Mouse (Mus musculus) forebrain, embryonic 16.5 days (tissue): ENCODE measurements around the gene Nlrx1. TPM values are rescaled to one million over a fixed set of nuclear protein-coding genes. Genes with fewer than 3 reads are reported as not detected.

ENCODE experiments used
- ATAC-seq: fragments of 200-750 bp; cut with Nextera tagmentation; 2 replicates; pipeline ENCODE4 v1.8.0; 2017; ENCODE audit warnings: mild to moderate bottlenecking, moderate library complexity
- H3K27ac ChIP-seq: fragments of 300-500 bp; sonication (generic); 2 replicates; pipeline ENCODE4 v1.5.1; 2014; ENCODE audit warnings: low read length, control low read depth
- H3K27me3 ChIP-seq: fragments of 300-500 bp; sonication (generic); replicated peaks from 2 replicates; pipeline ENCODE4 v1.6.1; 2014; ENCODE audit warnings: low read length; ENCODE audit not compliant: control insufficient read depth, insufficient read depth
- H3K36me3 ChIP-seq: fragments of 300-500 bp; sonication (generic); 2 replicates; pipeline ENCODE4 v1.6.1; 2014; ENCODE audit not compliant: control insufficient read depth, insufficient read depth
- H3K4me1 ChIP-seq: fragments of 300-500 bp; sonication (generic); replicated peaks from 2 replicates; pipeline ENCODE4 v1.6.1; 2014; ENCODE audit warnings: low read length; ENCODE audit not compliant: control insufficient read depth, insufficient read depth
- H3K4me2 ChIP-seq: fragments of 300-500 bp; sonication (generic); 2 replicates; pipeline ENCODE4 v1.6.1; 2014; ENCODE audit warnings: mild to moderate bottlenecking, low read length, control low read depth
- H3K4me3 ChIP-seq: fragments of 300-500 bp; sonication (generic); replicated peaks from 2 replicates; pipeline ENCODE4 v1.5.1; 2014; ENCODE audit warnings: mild to moderate bottlenecking, low read length, control low read depth
- H3K9ac ChIP-seq: fragments of 300-500 bp; sonication (generic); replicated peaks from 2 replicates; pipeline ENCODE4 v1.6.1; 2014; ENCODE audit warnings: low read depth, low read length, control low read depth
- H3K9me3 ChIP-seq: fragments of 300-500 bp; sonication (generic); 2 replicates; pipeline ENCODE4 v1.6.1; 2016; ENCODE audit warnings: low read length; ENCODE audit not compliant: control insufficient read depth
- WGBS: fragments of 180-500 bp; shearing (Covaris S2); extraction: QIAGEN DNeasy Blood & Tissue Kit; methylation state at CpG from one replicate; pipeline ENCODE4 v1.1.7; 2014; 5-methylcytosine and 5-hydroxymethylcytosine counted together
- polyA plus RNA-seq: library from polyadenylated mRNA; unstranded; fragments of >200 nt; fragmentation: Nextera tagmentation; extraction: Ambion mirVana; gene quantifications from 2 replicates; pipeline ENCODE4 v1.2.1, GENCODE M21; 2015

The Nlrx1 gene
- polyA plus RNA-seq, 1 experiment from 2014 or later = 5.2 TPM

GRCm38 (mm10) chr9:44233021-44233801 lies 35.2 kb downstream of the Nlrx1 start:
- H3K4me2 ChIP-seq = peak overlapping the region; percentile 88
- H3K27me3 ChIP-seq = no peaks in the 10 kb centered on the region
- H3K4me1 ChIP-seq = peaks cover 27% of the 10 kb centered on the region
- no peaks in the 10 kb centered on the region for H3K9me3 ChIP-seq
- peak; percentile 74 for ATAC-seq
- WGBS = under 1% methylated on average over 40 of the region's 40 CpGs
- peak overlapping the region; percentile 61 for H3K4me3 ChIP-seq
- H3K36me3 ChIP-seq = no peaks in the 10 kb centered on the region
- peak overlapping the region; percentile 95 for H3K27ac ChIP-seq
- H3K9ac ChIP-seq = peak overlapping the region; percentile 78

DNA sequence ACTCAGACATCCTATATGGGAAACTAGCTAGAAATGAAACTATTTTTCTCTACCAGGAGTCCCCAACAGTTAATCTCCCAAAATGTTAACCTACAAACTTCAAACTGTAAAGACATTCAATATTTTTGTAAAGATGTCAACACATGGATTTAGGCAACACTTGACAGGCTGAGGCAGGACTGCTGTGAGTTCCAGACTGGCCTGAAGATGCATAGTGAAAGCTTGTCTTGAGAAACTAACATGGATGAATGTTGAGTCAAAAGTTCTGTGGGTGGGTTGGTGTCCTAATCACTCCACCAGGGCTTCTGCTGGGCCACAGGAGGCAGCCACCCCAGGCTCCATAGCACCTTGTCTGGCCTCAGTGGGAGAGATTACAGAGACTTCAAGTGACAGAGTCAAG lies 36.8 kb downstream of the Nlrx1 start:
- Histone ChIP-seq H3K4me2 (peak overlapping the region; percentile 88), H3K27me3 (no peaks in the 10 kb centered on the region), H3K27ac (no peak overlapping the region), H3K9me3 (no peaks in the 10 kb centered on the region), H3K9ac (no peak overlapping the region), H3K4me1 (peaks cover 27% of the 10 kb centered on the region), H3K4me3 (no peak overlapping the region), H3K36me3 (no peaks in the 10 kb centered on the region)
- no peak for ATAC-seq

GRCm38 (mm10) chr9:44225993-44226392 lies 42.4 kb downstream of the Nlrx1 start:
- peaks cover 3% of the 10 kb centered on the region for H3K4me1 ChIP-seq
- H3K9me3 ChIP-seq = no peaks in the 10 kb centered on the region
- no peak overlapping the region for H3K27ac ChIP-seq
- no peak overlapping the region for H3K4me3 ChIP-seq
- H3K27me3 ChIP-seq = no peaks in the 10 kb centered on the region
- H3K36me3 ChIP-seq = no peaks in the 10 kb centered on the region
- WGBS = 48% methylated on average over 6 of the region's 6 CpGs
- no peak overlapping the region for H3K4me2 ChIP-seq
- no peak for ATAC-seq
- H3K9ac ChIP-seq = no peak overlapping the region

DNA sequence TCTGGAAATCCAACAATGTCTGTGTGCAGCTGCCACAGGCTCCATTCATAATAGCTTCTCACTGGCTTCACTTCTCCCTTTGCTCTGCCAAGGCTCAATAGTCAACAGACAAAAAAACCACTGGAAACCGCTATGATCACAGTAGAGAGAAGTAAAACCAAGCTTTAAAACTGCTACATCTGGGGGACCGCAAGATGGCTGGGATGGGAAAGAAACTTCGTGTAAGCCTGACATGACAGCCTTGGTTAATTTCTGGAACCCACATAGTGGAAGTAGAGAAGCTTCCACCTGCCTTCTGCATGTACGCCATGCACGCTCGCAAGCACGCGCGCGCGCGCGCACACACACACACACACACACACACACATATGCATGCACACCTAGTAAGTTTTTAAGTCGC lies 54.9 kb downstream of the Nlrx1 start:
- H3K9me3 ChIP-seq = peaks cover 2% of the 10 kb centered on the region; the same call in 1 of the 2 replicates

GRCm38 (mm10) chr9:44212406-44212805 lies 56.0 kb downstream of the Nlrx1 start:
- Histone ChIP-seq H3K9me3 (peaks cover 2% of the 10 kb centered on the region; the same call in 1 of the 2 replicates), H3K27me3 (no peaks in the 10 kb centered on the region), H3K4me2 (no peak overlapping the region), H3K9ac (no peak overlapping the region), H3K36me3 (no peaks in the 10 kb centered on the region), H3K27ac (no peak overlapping the region), H3K4me1 (no peaks in the 10 kb centered on the region), H3K4me3 (no peak overlapping the region)
- ATAC-seq = no peak
- WGBS = 92% methylated on average over 4 of the region's 4 CpGs

More for the DNA sequence above, 54.9 kb downstream of the Nlrx1 start:
- Histone ChIP-seq H3K4me1 (no peaks in the 10 kb centered on the region), H3K27ac (no peak overlapping the region), H3K9ac (no peak overlapping the region), H3K36me3 (no peaks in the 10 kb centered on the region), H3K4me2 (no peak overlapping the region), H3K27me3 (no peaks in the 10 kb centered on the region), H3K4me3 (no peak overlapping the region)
- WGBS = 92% methylated on average over 14 of the region's 14 CpGs
- ATAC-seq = no peak

GRCm38 (mm10) chr9:44209416-44209815 lies 59.0 kb downstream of the Nlrx1 start:
- H3K9ac ChIP-seq = no peak overlapping the region
- H3K4me1 ChIP-seq = no peaks in the 10 kb centered on the region
- H3K9me3 ChIP-seq = peaks cover 2% of the 10 kb centered on the region; the same call in 1 of the 2 replicates
- no peak overlapping the region for H3K27ac ChIP-seq
- no peak overlapping the region for H3K4me2 ChIP-seq
- ATAC-seq = no peak
- 98% methylated on average over 4 of the region's 4 CpGs for WGBS
- H3K36me3 ChIP-seq = no peaks in the 10 kb centered on the region
- no peaks in the 10 kb centered on the region for H3K27me3 ChIP-seq
- no peak overlapping the region for H3K4me3 ChIP-seq

GRCm38 (mm10) chr9:44207840-44208239 lies 60.6 kb downstream of the Nlrx1 start:
- Histone ChIP-seq H3K27ac (no peak overlapping the region), H3K27me3 (no peaks in the 10 kb centered on the region), H3K4me3 (no peak overlapping the region), H3K4me2 (no peak overlapping the region), H3K9me3 (peaks cover 2% of the 10 kb centered on the region; the same call in 1 of the 2 replicates), H3K36me3 (no peaks in the 10 kb centered on the region), H3K4me1 (no peaks in the 10 kb centered on the region), H3K9ac (no peak overlapping the region)
- WGBS = 97% methylated on average over 2 of the region's 2 CpGs
- no peak for ATAC-seq

Other genes starting within 250 kb of the Nlrx1 start
- 4.7 and 5.4 TPM in 2 replicates for gene Thy1, start 225.2 kb downstream of the Nlrx1 start, polyA plus RNA-seq
- gene Usp2, start 201.6 kb downstream of the Nlrx1 start, polyA plus RNA-seq = 13.6 and 13.7 TPM in 2 replicates
- gene Mfrp, start 166.9 kb downstream of the Nlrx1 start, polyA plus RNA-seq = 0.12 TPM in 1 of 2 replicates, not detected in the other
- gene C1qtnf5, start 161.4 kb downstream of the Nlrx1 start, polyA plus RNA-seq = 2.3 and 2.7 TPM in 2 replicates
- 0.15 and 0.16 TPM in 2 replicates for gene Gm49380, start 155.1 kb downstream of the Nlrx1 start, polyA plus RNA-seq
- gene Rnf26, start 155.1 kb downstream of the Nlrx1 start, polyA plus RNA-seq = 33.4 and 43.2 TPM in 2 replicates
- gene Mcam, start 134.1 kb downstream of the Nlrx1 start, polyA plus RNA-seq = 12.9 and 15.0 TPM in 2 replicates
- gene Cbl, start 34.5 kb downstream of the Nlrx1 start, polyA plus RNA-seq = 26.3 and 27.1 TPM in 2 replicates
- gene Ccdc153, start 27.9 kb downstream of the Nlrx1 start, polyA plus RNA-seq = 0.48 TPM in 1 of 2 replicates, not detected in the other
- 0.53 and 0.73 TPM in 2 replicates for gene Pdzd3, start 17.1 kb downstream of the Nlrx1 start, polyA plus RNA-seq
- 16.9 and 21.8 TPM in 2 replicates for gene Abcg4, start 20.0 kb upstream of the Nlrx1 start, polyA plus RNA-seq
- 34.1 and 35.6 TPM in 2 replicates for gene Hinfp, start 37.1 kb upstream of the Nlrx1 start, polyA plus RNA-seq
- gene C2cd2l, start 51.7 kb upstream of the Nlrx1 start, polyA plus RNA-seq = 29.0 and 31.4 TPM in 2 replicates
- gene Dpagt1, start 57.4 kb upstream of the Nlrx1 start, polyA plus RNA-seq = 35.2 and 35.7 TPM in 2 replicates
- gene H2afx, start 66.1 kb upstream of the Nlrx1 start, polyA plus RNA-seq = 182 and 199 TPM in 2 replicates
- 64.3 and 64.7 TPM in 2 replicates for gene Hmbs, start 75.6 kb upstream of the Nlrx1 start, polyA plus RNA-seq
- gene Vps11, start 93.1 kb upstream of the Nlrx1 start, polyA plus RNA-seq = 46.5 and 47.0 TPM in 2 replicates
- 26.3 and 27.2 TPM in 2 replicates for gene Hyou1, start 110.9 kb upstream of the Nlrx1 start, polyA plus RNA-seq
- gene Slc37a4, start 128.3 kb upstream of the Nlrx1 start, polyA plus RNA-seq = 38.4 and 41.6 TPM in 2 replicates
- 901 and 949 TPM in 2 replicates for gene Rps25, start 138.5 kb upstream of the Nlrx1 start, polyA plus RNA-seq
- 322 and 334 TPM in 2 replicates for gene Trappc4, start 139.0 kb upstream of the Nlrx1 start, polyA plus RNA-seq
- gene Ccdc84, start 150.0 kb upstream of the Nlrx1 start, polyA plus RNA-seq = 36.8 and 41.1 TPM in 2 replicates
- not detected in 2 replicates for gene Foxr1, start 172.5 kb upstream of the Nlrx1 start, polyA plus RNA-seq
- gene Upk2, start 186.4 kb upstream of the Nlrx1 start, polyA plus RNA-seq = not detected in 2 replicates
- 13.8 and 15.0 TPM in 2 replicates for gene Bcl9l, start 214.2 kb upstream of the Nlrx1 start, polyA plus RNA-seq